Mouse (Mus musculus): ENCODE measurements around the gene Nkx3-2. TPM values are rescaled to one million over a fixed set of nuclear protein-coding genes. Genes with fewer than 3 reads are reported as not detected.

Gene Nkx3-2
- total RNA-seq, 1 experiment from 2014 or later, result not detected

GRCm38 (mm10) chr5:41762947-41763730 is 1.2 kb downstream of the Nkx3-2 start:
- no peak for ATAC-seq (replicated peaks; ENCODE audit: low read depth, poor library complexity, severe bottlenecking)

DNA sequence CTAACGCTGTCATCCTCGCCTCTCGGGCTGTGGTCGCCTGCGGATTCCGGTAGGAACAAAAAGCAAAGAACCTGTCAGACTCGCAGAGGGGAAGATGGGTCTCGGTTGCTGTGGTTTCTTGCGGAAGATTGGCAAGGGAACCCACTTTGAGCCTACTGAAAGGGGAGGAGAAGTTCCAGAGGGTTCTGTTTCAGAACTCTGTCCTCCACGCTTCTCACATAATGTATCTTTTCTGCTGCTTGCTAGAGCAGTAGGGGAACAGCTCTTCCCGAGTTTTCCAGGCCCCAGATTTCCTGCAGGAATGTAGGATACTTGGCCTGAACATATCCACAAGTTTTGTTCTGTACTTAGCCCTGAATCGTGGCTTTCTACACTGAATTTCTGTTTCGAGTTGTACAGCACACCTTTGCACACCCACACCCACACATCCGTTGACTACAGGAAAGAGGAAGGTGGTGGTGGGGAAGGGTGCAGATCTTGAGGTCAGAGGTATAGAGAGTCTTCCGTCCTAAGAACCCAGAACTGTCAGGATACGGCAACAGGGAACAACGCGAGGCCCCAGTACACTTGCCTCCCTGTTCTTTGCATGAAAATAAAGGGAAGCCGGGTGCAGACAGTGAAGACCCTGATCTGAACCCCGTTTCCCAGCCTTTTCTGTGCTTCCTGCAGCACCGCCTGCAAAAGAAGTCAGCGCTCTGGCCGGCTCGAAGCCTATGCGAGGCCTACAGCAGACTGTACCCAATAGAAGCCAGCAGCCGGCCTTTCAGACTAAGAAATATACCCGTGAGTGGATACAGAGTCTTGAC is 2.0 kb downstream of the Nkx3-2 start:
- ATAC-seq (replicated peaks; ENCODE audit: low read depth, poor library complexity, severe bottlenecking), result peak; percentile 10; the same call in 1 of the 2 replicates

DNA sequence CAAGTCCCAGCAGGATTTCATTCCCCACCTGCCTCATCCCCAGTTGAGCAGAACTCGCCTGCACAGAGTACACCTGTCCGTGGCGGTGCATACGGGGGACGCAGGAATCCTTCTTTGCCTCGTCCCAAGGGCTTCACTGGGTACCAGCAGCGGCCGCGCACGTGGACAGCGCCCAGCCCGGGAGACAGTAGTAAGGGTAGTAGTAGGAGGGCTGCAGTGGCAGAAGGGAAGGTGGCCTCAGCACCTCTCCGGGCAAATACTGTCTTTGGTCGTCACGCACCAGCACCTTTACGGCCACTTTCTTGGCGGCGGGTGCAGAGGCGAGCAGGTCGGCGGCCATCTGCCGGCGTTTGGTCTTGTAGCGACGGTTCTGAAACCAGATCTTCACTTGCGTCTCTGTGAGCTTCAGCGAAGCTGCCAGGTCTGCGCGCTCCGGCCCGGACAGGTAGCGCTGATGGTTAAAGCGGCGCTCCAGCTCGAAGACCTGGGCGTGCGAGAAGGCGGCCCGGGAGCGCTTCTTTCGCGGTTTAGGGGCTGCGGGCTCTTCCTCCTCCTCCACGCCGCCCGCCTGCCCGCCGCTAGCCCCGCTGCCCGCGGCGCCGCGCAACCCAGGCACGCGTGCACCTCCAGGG is 2.7 kb downstream of the Nkx3-2 start:
- peak; percentile 15; the same call in 1 of the 2 replicates for ATAC-seq (replicated peaks; ENCODE audit: low read depth, poor library complexity, severe bottlenecking)

- no peak for ATAC-seq (replicated peaks; ENCODE audit: low read depth, poor library complexity, severe bottlenecking)
These were observed 3.3 kb downstream of the Nkx3-2 start for GRCm38 (mm10) chr5:41760831-41761508.

GRCm38 (mm10) chr5:41760071-41760470 is 4.2 kb downstream of the Nkx3-2 start:
- no peak for ATAC-seq (replicated peaks; ENCODE audit: low read depth, poor library complexity, severe bottlenecking)

- ATAC-seq (replicated peaks; ENCODE audit: low read depth, poor library complexity, severe bottlenecking), result no peak
These were observed 5.3 kb downstream of the Nkx3-2 start for GRCm38 (mm10) chr5:41758671-41759639.

DNA sequence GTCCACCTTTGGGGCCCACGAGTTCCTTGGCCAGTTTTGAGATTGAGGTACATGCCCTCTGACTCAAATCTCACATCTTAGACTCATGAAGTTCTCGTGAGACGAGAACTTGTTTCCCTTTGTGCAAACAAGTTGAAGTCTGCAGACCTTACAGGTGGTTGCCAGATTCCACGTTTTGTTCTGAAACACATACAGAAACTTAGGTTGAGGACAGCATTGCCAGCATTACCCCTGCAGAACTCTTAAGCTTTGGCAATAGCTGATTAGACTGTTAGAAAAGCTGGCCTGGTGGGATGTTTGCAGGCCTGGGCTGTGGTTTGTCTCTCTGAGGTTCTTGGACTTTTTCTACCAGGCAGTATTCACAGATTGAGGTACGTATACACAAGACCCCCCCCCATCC is 7.0 kb downstream of the Nkx3-2 start:
- no peak for ATAC-seq (replicated peaks; ENCODE audit: low read depth, poor library complexity, severe bottlenecking)

GRCm38 (mm10) chr5:41756396-41756795 is 7.9 kb downstream of the Nkx3-2 start:
- no peak for ATAC-seq (replicated peaks; ENCODE audit: low read depth, poor library complexity, severe bottlenecking)

DNA sequence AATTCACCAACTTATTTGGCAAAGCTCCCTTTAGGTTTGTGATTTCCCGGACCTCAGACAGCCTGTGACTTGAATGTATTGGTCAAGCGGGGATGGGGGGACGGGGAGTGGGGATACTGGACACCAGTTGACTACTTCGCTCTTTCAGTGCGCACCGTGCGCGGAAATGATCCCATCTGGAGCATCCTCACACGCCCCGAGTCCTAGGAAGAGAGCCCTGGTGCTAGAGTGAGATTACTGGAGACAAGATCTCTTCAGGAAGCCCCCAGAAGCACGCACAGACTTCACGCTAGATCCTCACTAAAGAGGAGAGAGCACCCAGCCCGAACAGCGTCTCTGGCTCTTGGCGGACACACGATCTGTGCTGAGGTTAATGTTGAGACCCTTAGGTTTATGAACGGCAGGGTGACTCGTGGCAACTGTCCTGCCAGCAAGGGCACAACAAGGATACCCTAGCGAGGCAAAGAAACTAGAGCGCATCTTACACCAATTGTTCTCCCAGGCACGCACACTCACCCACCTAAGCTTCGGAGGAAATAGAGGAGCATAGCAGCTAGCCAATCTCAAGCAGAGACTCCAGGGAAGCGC is 8.8 kb downstream of the Nkx3-2 start:
- ATAC-seq (replicated peaks; ENCODE audit: low read depth, poor library complexity, severe bottlenecking), result no peak

DNA sequence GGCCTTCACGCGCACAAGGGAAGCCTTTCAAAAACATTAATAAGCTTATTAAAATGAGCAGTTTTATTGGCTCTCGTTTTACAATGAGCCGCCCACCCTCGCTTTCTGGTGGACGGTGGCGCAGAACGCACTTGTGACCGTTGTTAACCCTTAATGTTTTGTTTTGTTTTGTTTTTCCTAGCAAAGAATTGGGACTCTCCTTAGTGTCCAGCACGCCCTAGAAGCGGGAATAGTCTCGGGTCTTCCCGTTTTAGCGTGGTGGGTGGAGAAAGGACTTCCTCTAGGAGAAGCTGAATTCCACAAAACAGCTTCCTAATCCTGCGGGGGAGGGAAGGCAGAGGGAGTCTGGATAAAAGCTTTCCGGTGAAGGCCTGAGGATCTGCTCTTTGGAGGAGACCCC is 9.5 kb downstream of the Nkx3-2 start:
- no peak for ATAC-seq (replicated peaks; ENCODE audit: low read depth, poor library complexity, severe bottlenecking)

DNA sequence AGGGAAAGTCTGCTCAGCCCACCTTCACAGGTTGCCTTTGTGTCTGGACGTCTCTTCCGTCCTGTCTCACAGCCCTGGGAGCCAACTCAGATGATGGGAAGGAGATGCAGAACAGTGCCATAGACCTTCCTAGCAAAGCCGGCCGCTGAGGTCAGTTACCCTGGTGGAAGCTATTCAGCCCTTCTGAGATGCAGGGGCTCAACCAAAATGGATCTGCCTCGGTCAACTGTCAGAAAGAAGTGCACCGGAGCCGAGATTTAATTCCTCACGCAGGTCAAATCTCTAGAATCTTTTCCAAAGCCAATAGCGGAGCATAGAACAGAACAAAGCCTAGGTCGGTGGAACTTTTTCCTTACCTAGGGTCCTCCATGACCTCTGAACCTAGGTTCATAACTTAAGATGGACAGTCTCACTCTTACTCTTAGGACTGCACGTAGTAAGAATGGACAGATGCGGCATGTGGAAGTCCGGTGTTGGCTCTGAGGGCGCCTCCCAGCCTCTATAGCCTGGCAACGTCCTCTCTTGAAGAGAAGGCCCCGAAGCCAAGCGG is 10.0 kb downstream of the Nkx3-2 start:
- no peak for ATAC-seq (replicated peaks; ENCODE audit: low read depth, poor library complexity, severe bottlenecking)

DNA sequence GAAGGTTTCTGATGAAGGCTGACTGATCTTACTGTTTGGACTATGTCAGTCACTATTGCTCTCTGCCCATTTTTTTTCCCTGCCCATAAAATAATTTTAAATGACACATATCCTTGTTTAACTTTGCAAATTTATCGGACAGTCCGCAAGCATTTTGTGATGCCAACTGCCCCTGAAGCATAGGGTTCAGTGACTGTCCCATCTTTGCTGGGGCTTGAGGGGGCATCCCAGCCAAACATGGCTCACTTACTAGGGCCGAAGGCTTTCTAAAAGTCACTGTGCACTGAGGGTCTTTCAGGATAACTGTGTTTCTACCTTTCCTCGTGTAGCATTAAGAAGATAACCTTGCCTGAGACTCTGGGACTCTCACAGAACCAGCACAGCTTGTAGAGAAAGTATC is 11.6 kb downstream of the Nkx3-2 start:
- no peak for ATAC-seq (replicated peaks; ENCODE audit: low read depth, poor library complexity, severe bottlenecking)

- ATAC-seq (replicated peaks; ENCODE audit: low read depth, poor library complexity, severe bottlenecking), result no peak
These were observed 19.2 kb downstream of the Nkx3-2 start for GRCm38 (mm10) chr5:41744898-41745780.

DNA sequence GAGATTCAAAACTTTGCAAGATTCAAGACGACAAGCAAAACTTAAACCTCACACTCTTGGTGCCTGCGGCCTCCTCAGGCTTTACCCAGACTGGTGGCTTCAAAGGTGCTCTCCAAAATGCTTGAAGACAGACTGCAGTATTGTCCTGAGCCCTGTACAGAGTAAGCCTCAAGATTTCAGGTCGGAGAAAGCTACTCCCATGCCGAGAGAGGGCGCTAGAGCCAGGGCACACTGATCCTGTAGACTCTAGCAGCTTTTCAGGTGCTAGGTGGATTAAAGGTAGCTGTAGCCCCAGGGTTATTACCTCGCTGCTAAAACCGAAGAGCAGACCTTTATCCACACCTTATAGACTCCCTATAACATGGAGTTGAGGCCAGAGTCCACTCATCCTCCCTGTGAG is 20.1 kb downstream of the Nkx3-2 start:
- ATAC-seq (replicated peaks; ENCODE audit: low read depth, poor library complexity, severe bottlenecking), result no peak

DNA sequence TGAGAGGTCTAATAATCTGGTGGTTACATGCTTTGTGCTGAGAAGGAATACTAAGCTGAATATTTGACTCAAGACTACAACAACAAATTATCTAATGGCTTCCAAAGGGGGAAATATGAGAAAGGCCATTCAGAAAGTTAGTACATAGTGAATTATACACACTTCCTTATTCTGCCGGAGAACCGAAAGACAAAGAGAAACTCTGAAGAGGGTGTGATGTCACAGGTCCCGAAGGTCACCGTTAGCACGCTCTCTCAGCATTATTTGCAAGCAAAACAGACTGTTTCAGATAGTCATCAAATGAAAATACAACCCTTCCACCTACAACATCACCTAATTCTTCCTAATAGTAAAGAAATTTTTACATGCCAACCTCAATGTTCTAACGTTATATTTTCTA is 25.5 kb downstream of the Nkx3-2 start:
- peak; percentile 99 for ATAC-seq (replicated peaks; ENCODE audit: low read depth, poor library complexity, severe bottlenecking)

DNA sequence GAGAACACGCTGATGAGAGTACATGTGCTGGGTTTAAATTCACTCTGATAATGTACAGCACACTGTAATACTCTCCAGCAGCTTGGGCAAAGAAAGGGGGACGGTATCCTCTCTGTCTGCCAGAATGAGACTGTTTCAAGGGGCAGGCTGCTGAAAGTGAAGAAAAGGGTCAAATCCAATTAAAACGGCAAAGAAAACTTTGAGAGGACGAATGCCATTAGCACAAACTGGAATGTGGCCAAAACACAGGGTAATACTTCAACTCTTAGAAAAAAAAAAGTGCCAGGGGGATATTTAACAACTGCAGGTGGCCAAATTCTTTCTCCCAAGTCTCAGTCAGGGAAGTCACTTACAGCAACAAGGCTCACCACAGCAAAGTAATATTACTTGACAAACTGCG is 27.3 kb downstream of the Nkx3-2 start:
- no peak for ATAC-seq (replicated peaks; ENCODE audit: low read depth, poor library complexity, severe bottlenecking)

DNA sequence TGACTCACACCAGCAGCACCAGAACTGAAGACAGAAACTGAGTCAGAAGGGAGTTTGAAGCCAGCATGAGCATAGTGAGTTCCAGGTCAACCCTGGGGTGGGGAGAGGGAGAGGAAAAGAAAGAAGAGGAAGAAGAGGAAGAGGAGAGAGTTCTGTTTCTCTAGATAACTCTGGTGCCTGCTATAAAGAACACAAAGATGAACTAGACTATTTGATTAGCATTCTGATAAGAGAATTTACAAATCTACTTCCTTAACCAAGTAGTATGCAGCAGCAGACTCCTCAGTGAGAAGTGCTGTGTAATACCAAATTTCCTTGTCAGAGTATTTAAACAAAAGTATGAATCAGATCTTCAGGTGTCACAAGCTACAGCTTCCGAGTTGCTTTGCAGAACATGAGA is 37.3 kb downstream of the Nkx3-2 start:
- ATAC-seq (replicated peaks; ENCODE audit: low read depth, poor library complexity, severe bottlenecking), result no peak

GRCm38 (mm10) chr5:41725573-41725972 is 38.7 kb downstream of the Nkx3-2 start:
- ATAC-seq (replicated peaks; ENCODE audit: low read depth, poor library complexity, severe bottlenecking), result no peak

Measured in common myeloid progenitor, adult 5-6 weeks (primary cell).